Mouse (Mus musculus): ENCODE measurements around the gene Pdhb.

GRCm38 (mm10) chr14:8164463-8164862, 8.4 kb downstream of the Pdhb start:
- TF ChIP-seq CTCF (IDR thresholded peaks at IDR 0.05; ENCODE audit: low read depth, low read length) (no peak), POLR2A (IDR thresholded peaks at IDR 0.05; ENCODE audit: extremely low read depth, insufficient read depth, low read length) (no peak)
